Mouse (Mus musculus) kidney, postnatal 36 days (tissue): ENCODE measurements around the gene Rbm19.

Experiments used
- DNase-seq, 2 experiments: peaks; one replicate each; pipeline ENCODE4 v3.0.0; 2021 to 2022; ENCODE audit warnings: mixed read lengths in 2 of 2

Rbm19 gene

GRCm38 (mm10) chr5:120207492-120207891 lies 91.2 kb downstream of the Rbm19 start:
- DNase-seq = no peak

- DNase-seq = no peak
These were observed 94.4 kb downstream of the Rbm19 start for GRCm38 (mm10) chr5:120210668-120211067.

GRCm38 (mm10) chr5:120211182-120211581 lies 94.9 kb downstream of the Rbm19 start:
- DNase-seq = peak; percentile 22 to 68

- DNase-seq = no peak
These were observed 98.2 kb downstream of the Rbm19 start for GRCm38 (mm10) chr5:120214511-120214910.

GRCm38 (mm10) chr5:120221216-120221615 lies 105.0 kb downstream of the Rbm19 start:
- DNase-seq = no peak

GRCm38 (mm10) chr5:120225383-120225782 lies 109.1 kb downstream of the Rbm19 start:
- DNase-seq = no peak

GRCm38 (mm10) chr5:120228613-120229409 lies 112.5 kb downstream of the Rbm19 start:
- peak; percentile 9 to 11 for DNase-seq

- DNase-seq = no peak
These were observed 115.3 kb downstream of the Rbm19 start for GRCm38 (mm10) chr5:120231435-120232147.

GRCm38 (mm10) chr5:120235147-120235546 lies 118.9 kb downstream of the Rbm19 start:
- no peak for DNase-seq

- DNase-seq = no peak
These were observed 119.3 kb downstream of the Rbm19 start for GRCm38 (mm10) chr5:120235571-120235970.

GRCm38 (mm10) chr5:120240071-120240470 lies 123.8 kb downstream of the Rbm19 start:
- DNase-seq = no peak

- DNase-seq = no peak
These were observed 129.1 kb downstream of the Rbm19 start for GRCm38 (mm10) chr5:120245336-120245735.
